Mouse (Mus musculus): ENCODE data around the gene Cobl.

- TF ChIP-seq CTCF (IDR thresholded peaks at IDR 0.05; ENCODE audit: insufficient read depth, low read length) (no peak), POLR2A (IDR thresholded peaks at IDR 0.05; ENCODE audit: borderline replicate concordance, extremely low read depth, low read depth, low read length) (no peak)
Observed at GRCm38 (mm10) chr11:12415329-12415728, 49.4 kb downstream of the Cobl start.
